Mouse (Mus musculus) heart, postnatal 10 days (tissue): Measurements from ENCODE around the gene Tmem262. TPM values are rescaled to one million over a fixed set of nuclear protein-coding genes. Genes with fewer than 3 reads are reported as not detected.

Experiments
- DNase-seq, 2 experiments: peaks; one replicate each; pipeline ENCODE4 v3.0.0; 2021
- intact Hi-C: fragments of 180-260 bp; cut with DNase I; formaldehyde crosslinking; loops from one replicate; pipeline ENCODE4 v1.15.1; 2025
- total RNA-seq, 2 experiments: library from RNA; stranded (reverse); gene quantifications; 2 replicates each; pipeline ENCODE4 v1.2.3; 2021

The Tmem262 gene
- total RNA-seq, 2 experiments from 2014 or later = not detected

DNA sequence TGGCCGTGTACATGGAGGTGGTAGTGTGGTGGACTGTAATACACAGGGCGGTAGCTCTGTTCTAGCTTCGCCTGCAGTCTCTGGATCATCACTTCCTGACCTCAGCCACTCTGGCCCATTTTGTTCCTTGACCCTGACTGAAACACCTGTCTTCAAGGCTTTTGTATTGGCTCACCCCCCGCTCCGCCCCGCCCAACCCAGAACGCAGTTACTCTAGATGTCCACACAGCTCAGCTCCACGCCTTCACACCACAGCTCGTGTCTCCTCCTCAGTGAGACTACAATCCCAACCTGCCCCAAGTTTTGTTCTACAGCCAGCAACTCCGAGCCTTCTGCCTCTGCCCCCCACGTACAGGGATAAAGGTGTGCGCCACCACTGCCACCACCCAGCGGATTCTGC lies 9.0 kb downstream of the Tmem262 start:
- intact Hi-C loops = no loop called here
- DNase-seq = no peak

DNA sequence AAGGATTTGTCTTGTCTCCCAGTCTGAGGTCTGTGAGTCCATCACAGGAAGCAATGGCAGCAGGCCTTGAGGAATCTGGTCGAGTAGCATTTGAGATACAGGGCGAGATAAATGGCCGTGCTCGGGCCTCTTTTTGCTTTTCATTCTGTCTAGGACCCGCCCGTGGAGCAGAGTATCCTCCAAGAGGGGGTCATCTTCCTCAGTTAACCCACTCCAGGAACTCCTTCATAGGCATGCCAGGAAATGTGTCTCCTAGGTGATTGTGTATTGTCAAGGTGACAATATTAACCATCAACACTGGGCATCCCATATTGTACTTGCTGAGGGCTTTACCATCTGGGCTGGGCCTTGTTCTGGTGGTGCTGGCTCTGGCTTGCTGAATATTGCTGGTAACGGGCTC lies 14.3 kb downstream of the Tmem262 start, which contains the start of gene AC131692.1:
TSS of gene AC131692.1 (plus strand) at position 301 of the 400 bp plus-strand sequence.
- DNase-seq = no peak
- intact Hi-C loops = no loop called here

DNA sequence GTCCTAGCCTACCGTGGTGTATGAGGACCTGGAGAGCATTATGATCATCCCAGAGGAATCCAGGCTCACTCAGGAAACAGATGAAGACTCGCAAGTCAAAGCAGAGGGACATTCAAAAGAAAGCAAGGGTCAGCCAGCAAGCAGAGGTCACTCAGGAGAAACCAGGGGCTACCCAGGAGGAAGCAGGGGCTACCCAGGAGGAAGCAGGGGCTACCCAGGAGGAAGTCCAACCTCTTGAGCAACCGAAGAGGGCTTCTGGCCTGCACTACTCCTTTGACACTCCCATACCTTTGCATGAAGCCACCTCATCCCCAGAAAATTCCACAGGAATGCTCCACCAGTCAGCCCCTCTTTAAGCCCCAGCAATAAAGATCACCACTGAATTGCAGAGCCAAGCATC lies 18.0 kb downstream of the Tmem262 start:
- intact Hi-C loops = no loop called here
- no peak for DNase-seq

DNA sequence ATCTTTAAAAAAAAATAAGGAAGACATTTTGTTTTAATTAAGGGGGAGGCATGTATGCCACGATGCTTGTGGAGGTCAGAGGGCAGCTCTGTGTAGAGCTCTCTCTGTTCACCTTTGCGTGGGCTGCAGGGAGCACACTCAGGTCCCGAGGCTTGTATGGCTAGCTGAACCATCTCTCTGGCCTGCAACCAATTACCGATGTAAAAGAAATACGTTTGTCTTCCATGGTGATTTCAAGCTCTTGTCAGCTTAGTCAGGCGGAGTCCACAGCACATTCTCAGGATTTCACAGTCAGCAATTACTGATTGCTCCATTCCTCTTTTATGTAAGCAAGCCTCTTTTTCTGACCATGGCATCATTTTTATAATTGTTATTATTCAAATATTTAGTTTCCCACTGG lies 21.4 kb downstream of the Tmem262 start:
- intact Hi-C loops = no loop called here
- DNase-seq = no peak

DNA sequence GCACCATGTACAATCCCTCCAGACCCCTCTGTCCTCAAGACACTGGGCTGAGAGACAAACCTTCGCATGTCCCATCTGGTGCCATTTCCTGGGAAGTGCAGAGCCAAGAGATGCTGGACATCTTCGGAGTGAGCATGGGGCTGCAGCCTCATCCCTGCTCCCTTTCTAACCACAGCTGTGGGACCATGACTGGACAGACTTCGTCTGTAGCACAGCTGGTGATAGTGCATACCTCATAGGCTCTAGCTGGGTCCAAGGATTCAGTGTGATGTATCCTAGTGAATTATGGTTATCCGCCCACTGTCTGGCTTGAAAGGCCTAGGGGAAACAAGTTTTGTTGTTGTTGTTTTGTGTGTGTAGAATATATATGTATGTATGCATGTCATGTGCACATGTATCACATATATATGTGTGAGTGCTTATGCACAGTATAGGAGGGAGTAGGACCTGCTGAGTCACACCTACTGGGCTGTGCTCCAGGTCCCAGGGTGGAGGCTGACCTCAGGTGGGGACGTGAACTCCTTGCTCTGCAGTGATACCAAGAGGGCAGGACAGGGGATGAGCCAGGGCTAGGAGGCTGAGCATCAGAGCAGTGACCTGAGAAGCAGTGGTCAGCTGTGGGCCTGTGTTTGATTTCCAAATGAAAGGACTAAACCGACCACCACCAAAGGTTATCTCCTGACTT lies 22.5 kb downstream of the Tmem262 start:
- intact Hi-C loops = no loop called here
- DNase-seq = peak in 1 of 2 experiments; percentile 24

DNA sequence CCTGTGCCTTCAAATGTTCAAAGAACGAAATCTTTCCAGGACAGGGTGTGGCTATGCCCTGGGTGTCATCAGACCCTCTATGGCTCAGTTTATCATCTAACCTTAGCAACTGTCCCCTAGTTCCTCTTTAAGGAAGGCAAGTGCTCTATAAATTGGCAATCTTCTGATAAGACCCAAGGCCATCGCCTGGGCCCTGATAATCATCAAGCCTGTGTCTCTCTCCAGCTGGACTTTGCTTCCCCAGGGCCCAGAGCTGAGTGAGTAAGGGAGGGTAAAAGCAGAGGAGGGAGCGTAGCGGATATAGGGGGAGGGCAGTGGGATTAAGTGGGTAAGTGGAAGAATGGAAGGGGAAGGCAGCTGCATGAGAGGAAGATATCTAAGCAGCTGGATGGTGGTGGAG lies 24.6 kb downstream of the Tmem262 start:
- DNase-seq = no peak
- intact Hi-C loops = no loop called here

DNA sequence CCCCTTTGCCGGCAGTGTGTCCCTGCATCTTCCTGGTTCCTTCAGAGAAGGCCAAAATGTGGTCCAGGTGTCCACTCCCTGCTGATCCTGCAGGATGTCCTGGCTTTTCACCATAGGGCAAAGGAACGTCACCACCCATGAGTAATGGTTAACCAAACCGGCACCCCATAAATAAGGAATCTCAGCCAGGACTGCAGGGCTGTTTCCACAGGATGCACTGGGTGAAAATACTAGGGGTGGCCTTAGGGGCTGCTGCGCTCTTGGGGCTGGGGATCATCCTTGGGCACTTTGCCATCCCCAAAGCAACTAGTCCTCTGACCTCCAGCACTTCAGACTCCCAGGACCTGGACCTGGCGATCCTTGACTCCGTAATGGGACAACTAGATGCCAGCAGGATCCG lies 25.8 kb downstream of the Tmem262 start, which contains the start of gene Naaladl1:
TSS of gene Naaladl1 (plus strand) at position 197 of the 400 bp plus-strand sequence.
- intact Hi-C loops = no loop called here

DNA sequence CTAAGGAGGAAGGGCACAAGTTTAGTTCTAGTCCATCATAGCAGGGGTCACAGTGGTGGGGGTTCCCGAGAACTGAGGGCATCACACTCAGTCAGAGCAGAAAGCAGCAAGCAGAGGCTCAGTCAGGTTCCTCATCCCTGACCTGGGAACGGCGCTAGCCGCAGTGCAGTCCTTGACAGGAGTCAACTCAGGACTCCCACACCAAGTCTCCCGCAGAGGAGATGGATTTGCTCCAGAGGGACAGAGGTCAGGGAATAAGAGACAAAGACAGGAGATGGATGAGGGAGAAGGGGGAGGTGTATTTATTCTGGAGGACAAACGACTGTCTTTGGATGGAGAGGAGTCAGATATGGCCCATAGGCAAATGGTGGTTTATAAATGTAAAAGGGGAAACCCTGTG lies 33.3 kb downstream of the Tmem262 start:
- no peak for DNase-seq
- intact Hi-C loops = no loop called here

More for the DNA sequence above, 25.8 kb downstream of the Tmem262 start, which contains the start of gene Naaladl1:
- DNase-seq = no peak

DNA sequence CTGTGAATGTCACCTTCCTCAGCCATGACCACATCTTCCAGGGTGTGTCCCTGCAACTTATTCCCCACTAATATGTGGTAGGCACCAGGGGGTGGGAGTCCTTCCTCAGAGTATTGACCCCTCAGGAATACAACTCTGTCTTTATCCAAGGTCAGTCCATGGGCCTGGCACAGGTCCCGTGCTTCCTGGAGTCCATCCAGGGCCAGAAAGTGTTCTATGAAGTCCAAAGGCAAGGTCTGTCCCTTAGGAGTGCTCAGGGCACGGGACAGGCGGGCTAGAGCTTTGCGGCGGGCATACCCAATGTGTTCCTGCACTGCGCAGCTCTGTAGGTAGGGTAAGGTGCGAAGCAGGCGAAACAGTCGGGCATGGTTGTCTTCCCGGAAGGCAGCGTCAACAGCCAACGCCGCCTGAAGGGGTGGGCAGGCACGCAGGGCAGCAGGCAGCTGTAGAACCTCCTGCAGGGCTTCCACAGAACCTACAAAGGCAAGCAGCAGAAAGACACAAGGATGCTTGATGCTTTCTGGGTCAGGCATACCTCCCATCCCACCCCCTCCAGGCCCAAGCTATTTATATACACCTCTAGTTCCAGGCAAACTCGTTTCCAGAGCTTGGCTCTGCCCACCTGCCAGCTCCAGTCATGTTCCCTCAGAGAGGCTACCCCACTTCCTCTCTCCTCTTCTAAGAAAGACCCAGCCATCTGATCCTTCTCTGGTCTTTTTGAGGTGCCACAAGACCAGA lies 36.4 kb downstream of the Tmem262 start:
- intact Hi-C loops = no loop called here

DNA sequence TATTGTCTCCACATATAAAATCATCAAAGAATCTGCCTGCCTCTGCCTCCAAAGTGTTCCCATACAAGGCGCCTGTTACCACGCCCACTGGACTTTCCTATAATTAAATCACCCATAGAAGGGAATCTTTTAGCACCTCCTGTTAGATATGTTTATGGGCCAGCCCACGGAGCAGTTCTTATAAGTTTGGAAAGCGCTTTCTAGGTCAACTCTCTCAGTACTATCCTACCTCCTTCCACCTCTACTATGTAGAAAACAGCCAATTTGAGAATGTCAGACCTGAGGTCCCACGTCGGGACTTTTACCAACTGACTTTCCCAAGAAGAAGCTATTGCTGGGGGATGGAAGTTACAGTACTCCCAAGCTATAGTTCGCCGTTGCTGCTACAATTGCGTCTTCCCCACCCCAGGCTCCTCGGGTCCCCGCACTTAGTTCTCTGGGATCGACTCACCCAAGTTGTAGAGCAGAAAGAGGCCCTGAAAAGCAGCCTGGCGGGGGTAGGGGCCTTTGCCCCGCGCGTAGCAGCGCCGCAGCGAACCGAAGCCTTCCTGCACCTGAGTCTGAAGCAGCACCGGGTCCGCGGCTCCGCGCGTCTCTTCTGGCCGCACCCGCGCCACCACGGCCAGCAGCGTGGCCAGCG lies 37.6 kb downstream of the Tmem262 start:
- intact Hi-C loops = no loop called here
- no peak for DNase-seq

More for the DNA sequence above, 36.4 kb downstream of the Tmem262 start:
- DNase-seq = peak; percentile 34 to 37

DNA sequence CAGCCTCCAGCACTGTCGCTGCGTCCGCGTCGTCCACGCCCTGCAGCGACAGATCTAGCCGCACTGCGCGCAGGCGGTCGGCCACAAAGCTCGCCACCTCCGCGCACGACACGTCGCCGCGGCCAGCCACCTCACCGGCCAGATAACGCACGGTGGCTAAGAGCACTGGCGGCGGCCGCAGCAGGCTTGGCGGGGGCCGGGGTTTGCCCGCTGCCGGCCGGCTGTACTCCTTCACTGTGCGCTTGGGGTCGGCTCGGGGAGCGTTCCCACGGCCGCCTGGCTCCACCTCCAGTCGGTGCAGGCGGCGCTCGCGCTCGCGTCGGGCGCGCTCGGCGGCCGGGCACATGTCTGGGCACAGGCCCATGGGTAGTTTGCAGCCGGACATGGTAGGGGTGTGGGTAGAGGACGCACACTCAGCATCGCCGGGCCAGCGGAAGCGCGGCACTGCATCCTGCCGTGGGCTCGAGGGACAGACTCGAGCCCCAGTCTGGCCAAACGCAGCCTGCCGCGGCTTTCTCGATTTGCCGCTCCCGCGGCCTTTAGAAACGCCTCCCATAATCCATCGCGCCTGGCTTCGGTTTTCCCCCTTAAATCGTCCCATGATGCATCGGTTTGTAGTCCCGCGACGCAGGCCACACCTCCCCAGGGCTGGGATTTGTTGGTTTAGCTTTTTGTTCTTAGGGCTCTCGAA lies 38.3 kb downstream of the Tmem262 start, which contains the start of gene Sac3d1:
TSS of gene Sac3d1 (minus strand) at position 665 of the 691 bp plus-strand sequence.
- intact Hi-C loops = loop anchor here (2.0 kb wide), 1 partner anchor 33 kb away; the partner anchor contains the start of genes Cdca5 and Zfpl1
- DNase-seq = peak; percentile 93

DNA sequence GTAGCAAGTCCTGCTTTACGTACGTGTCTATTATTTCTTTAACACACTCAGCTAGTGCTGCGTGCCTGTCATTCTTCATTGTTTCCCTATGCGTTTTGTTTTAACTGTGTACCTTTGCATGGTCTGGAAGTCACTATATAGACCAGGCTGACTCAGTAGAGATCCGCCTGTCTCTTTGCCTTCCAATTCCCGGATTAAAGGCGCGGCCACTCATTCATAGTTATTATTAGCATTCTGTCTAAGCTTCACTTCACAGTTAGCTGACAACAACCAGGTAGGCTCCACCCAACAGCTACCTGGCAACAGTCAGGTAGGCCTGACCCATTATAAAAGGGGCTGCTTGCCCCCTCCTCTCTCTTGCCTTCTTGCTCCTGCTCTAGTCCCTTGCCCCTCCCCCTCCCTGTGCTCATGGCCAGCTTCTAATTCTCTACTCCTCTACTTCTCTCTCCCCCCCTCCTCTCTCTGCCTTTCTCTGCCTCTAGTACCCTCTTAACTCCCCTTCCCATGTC lies 38.9 kb downstream of the Tmem262 start:
- intact Hi-C loops = loop anchor here (2.0 kb wide), 1 partner anchor 34 kb away; the partner anchor contains the start of genes Cdca5 and Zfpl1

DNA sequence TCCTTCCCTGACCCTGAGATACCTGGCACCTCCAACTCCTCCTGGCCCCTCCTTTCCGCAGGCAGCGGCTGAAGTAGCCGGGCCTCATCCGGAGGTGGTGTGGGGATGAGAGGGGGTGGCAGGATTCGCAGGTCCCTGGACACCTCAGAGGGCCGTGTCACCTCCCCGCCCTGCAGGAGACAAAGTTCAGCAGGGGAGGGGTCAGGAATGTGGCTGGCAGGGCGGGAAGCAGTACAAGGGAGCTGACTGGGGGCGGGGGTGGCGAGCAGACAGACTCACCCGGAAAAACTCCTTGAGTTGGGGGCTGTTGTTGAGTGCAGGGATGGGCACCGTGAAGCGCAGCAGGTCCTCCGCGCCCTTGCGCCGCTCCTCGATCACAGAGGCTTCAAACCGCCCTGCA lies 41.9 kb downstream of the Tmem262 start:
- DNase-seq = no peak
- intact Hi-C loops = loop anchor here (1.0 to 5.0 kb wide), 2 partner anchors 156 to 219 kb away; no protein-coding TSS in a partner anchor

More for the DNA sequence above, 38.9 kb downstream of the Tmem262 start:
- no peak for DNase-seq

DNA sequence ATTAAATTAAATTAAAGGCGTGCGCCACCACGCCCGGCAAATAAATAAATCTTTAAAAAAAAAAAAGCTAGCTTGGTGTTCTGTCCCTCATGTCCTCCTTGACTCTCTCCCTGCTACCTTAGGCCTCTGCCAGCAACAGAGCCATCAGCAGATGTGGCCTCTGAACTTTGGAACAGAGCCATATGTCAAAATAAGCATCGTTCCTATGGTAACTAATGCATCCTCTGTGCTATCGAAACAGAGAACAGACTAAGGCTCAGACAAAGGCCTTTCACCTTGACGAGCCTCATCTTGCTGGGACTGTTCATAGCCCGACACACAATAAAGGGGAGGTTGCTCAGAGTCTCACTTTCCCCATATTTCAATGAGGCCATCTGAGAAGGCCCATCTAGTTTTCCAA lies 43.5 kb downstream of the Tmem262 start:
- intact Hi-C loops = loop anchor here (5.0 kb wide), 1 partner anchor 221 kb away; no protein-coding TSS in a partner anchor
- no peak for DNase-seq

DNA sequence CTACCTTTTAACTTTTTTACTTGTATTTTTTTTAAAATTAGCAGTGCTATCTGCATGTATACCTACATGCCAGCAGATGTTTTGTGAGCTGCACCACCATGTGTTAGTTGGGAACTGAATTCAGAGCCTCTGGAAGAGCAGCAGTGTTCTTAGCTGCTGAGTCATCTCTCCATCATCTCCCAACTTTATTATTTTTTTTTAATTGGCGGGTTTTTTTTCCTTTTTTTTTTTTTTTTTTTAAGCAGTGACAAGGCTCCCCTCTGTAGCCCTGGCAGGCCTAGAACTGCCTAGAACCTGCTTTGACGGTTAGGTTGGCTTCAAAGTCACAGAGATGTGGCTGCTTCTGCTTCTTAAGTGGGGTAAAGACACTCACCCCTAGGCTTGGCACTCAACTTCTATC lies 45.1 kb downstream of the Tmem262 start:
- intact Hi-C loops = loop anchor here (5.0 kb wide), 2 partner anchors 78 to 223 kb away; partner anchors contain the start of gene Syvn1

DNA sequence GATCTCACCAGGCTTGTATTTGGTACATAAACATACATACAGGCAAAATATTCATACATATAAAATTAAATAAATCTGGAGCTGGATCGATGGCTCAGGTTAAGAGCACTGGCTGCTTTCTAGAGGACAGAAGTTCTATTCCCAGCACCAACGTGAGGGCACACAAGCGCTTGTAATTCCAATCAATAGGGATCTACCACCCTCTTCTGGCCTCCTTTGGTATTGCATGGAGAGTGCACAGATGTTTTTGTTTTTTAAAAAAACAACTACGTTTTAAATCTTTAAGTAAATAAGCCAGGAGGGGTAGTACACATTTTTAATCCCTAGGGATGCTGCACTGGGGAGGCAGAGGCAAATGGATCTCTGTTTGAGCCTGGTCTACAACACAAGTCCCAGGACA lies 46.5 kb downstream of the Tmem262 start:
- DNase-seq = peak; percentile 46 to 77
- intact Hi-C loops = loop anchor here (2.0 to 5.0 kb wide), 2 partner anchors 79 to 161 kb away; partner anchors contain the start of genes Pola2 and Syvn1

More for the DNA sequence above, 45.1 kb downstream of the Tmem262 start:
- no peak for DNase-seq

DNA sequence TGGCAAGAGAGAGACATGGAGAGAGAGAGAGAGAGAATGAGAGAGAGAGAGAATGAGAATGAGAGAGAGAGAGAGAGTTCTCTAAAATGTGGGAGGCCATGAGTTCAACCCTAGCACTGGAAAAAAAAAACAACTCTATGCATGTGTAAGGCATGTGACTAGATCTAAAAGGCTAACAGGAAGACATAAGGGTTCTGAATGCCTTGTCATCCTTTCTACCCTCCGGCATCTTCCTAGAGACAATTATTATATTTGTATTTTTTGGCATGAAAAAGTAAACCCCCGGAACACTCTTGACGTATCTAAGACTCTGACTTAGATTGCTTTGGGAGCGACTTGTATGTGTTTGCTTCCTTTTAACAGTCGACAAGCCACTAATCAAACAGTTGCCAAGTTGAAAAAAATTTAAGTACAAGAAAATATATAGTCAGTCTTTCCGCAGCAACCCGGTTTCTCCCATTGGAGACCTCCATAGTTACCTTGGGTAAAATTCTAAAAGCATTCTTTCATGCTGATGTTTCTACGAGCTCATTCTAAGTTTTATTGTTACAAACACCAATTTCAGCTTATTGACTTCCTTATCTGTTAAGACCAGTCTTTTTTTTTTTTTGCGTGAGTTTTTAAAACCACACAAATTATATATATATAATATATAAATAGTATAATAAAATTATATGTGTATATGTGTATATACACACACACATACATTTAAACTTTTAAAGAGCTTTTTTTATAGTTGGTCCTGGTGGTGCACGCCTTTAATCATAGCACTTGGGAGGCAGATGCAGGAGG lies 47.2 kb downstream of the Tmem262 start:
- intact Hi-C loops = loop anchor here (2.0 to 5.0 kb wide), 2 partner anchors 80 to 162 kb away; partner anchors contain the start of genes Pola2 and Syvn1
- no peak for DNase-seq

DNA sequence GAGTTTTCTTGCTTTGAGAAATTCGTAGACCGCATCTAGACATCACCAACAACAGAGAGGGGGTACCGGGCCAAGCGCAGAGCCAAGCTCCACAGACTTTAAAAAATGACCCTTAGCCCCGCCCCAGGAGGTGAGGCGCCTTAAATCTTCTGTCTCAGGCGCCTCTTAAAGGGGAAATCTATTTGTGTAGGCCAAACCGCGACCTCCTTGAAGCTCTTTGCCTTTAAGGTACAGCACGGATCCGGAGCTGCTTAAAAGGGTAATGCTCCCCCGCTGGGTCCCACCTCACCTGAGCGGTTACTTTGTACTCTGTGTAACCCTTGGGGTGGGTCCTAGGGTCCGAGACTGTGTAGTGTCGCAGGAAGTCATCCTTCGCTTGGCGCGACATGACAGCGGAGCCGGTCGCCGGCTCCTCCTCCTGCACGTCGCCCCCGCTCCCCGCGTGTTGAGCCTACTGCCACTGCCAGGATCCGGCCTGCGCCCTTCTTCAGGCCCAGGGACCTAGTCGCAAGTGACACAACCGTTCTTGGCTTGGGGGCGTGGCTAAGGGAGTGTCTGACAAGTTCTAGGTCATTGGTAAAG lies 48.0 kb downstream of the Tmem262 start, which contains the start of gene Snx15:
TSS of gene Snx15 (minus strand) at position 545 of the 582 bp plus-strand sequence.
- peak; percentile 96 for DNase-seq
- intact Hi-C loops = loop anchor here (2.0 to 5.0 kb wide), 2 partner anchors 81 to 163 kb away; partner anchors contain the start of genes Pola2 and Syvn1
